Mouse (Mus musculus): ENCODE measurements around the gene Alpk3. TPM values are rescaled to one million over a fixed set of nuclear protein-coding genes. Genes with fewer than 3 reads are reported as not detected.

Alpk3 gene
- total and polyA plus RNA-seq, 3 experiments = under 0.01 to 0.03 TPM; not detected in 1

- H3K4me1 ChIP-seq (ENCODE audit: control insufficient read depth in 1 of 2, insufficient read depth in 2 of 2, low read length in 2 of 2) = no peaks in the 10 kb centered on the region
- no peaks in the 10 kb centered on the region for H3K36me3 ChIP-seq (ENCODE audit: control insufficient read depth in 1 of 2, insufficient read depth in 2 of 2, low read length in 2 of 2)
- peaks cover 2 to 7% of the 10 kb centered on the region in 2 experiments; a peak in 3 of 4 replicates for H3K27me3 ChIP-seq (ENCODE audit: control insufficient read depth in 1 of 2, insufficient read depth in 2 of 2, low read length in 2 of 2)
- H3K9ac ChIP-seq (ENCODE audit: control insufficient read depth, low read depth, low read length, poor library complexity, severe bottlenecking) = no peak overlapping the region
- H3K4me3 ChIP-seq (ENCODE audit: control insufficient read depth in 1 of 2, insufficient read depth in 1 of 2, low read depth in 2 of 2, low read length in 2 of 2) = no peak overlapping the region
- no peak overlapping the region for H3K27ac ChIP-seq (ENCODE audit: control insufficient read depth, low read depth, low read length)
- DNase-seq (ENCODE audit: low read depth, low spot score) = no peak
- no peak for TF ChIP-seq JUND (IDR thresholded peaks at IDR 0.05; ENCODE audit: low read depth, low read length)
- TF ChIP-seq ZMIZ1 (IDR thresholded peaks at IDR 0.05; ENCODE audit: low read depth, low read length) = no peak
- no peak for TF ChIP-seq CTCF (IDR thresholded peaks at IDR 0.05 in 2 of 3, conservative IDR thresholded peaks at IDR 0.05 in 1 of 3; ENCODE audit: control insufficient read depth in 1 of 3, insufficient read depth in 1 of 3, low read depth in 2 of 3, low read length in 3 of 3, poor library complexity in 1 of 3, severe bottlenecking in 1 of 3)
- no peak for TF ChIP-seq POLR2A (IDR thresholded peaks at IDR 0.05; ENCODE audit: control insufficient read depth in 1 of 2, insufficient read depth in 1 of 2, low read depth in 1 of 2, low read length in 2 of 2, poor library complexity in 1 of 2)
- no peak for TF ChIP-seq MAFK (IDR thresholded peaks at IDR 0.05; ENCODE audit: borderline replicate concordance, low read depth, low read length)
- no peak for TF ChIP-seq E2F4 (IDR thresholded peaks at IDR 0.05; ENCODE audit: borderline replicate concordance, low read depth, low read length)
- no peak for TF ChIP-seq TBP (IDR thresholded peaks at IDR 0.05; ENCODE audit: low read depth, low read length)
- TF ChIP-seq BHLHE40 (IDR thresholded peaks at IDR 0.05; ENCODE audit: borderline replicate concordance, low read depth, low read length) = no peak
- no peak for TF ChIP-seq NELFE (IDR thresholded peaks at IDR 0.05; ENCODE audit: low read depth, low read length)
- TF ChIP-seq TCF12 (IDR thresholded peaks at IDR 0.05; ENCODE audit: low read depth, low read length) = no peak
- TF ChIP-seq RAD21 (IDR thresholded peaks at IDR 0.05; ENCODE audit: low read depth, low read length) = no peak
- no peaks in the 10 kb centered on the region for H3K9me3 ChIP-seq (replicated peaks; ENCODE audit: insufficient read depth, low read length)
- H3K79me2 ChIP-seq (ENCODE audit: control insufficient read depth, insufficient read depth, low read length, poor library complexity) = no peaks in the 10 kb centered on the region
Measured at GRCm38 (mm10) chr7:81093420-81093965, 36.1 kb downstream of the Alpk3 start.

DNA sequence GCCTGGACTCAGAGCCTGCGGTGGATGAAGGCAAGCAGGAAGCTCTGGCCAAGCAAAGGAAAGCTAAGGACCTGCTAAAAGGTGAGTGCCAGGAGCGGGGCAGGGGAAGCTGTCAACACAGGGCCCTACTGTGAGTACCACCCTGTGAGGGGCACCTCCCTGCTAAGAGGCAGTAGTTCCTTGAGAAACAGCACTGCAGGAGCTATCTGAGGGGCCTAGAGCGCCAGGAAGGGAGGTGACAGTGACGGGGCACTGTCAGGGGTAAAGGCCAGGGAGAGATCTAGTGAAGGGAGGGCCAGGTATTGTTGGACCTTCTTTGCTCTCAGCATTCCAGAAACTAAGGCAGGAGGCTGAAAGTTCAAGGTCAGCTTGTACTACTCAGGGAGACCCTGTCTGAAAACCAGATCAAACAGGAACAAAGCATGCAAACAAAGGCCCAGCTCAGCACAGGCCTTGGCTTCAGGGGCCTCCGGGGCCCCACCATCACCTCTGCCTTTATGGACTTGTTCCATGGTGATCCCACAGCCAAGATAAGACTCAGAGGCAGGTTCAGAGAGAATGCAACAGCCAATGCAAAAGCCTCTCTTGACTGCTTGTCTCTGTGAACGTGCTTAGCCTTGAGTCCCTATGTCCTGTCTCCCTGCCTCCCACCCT lies 36.8 kb downstream of the Alpk3 start:
- TF ChIP-seq HCFC1 (IDR thresholded peaks at IDR 0.05; ENCODE audit: low read depth, low read length) (no peak), MEF2A (IDR thresholded peaks at IDR 0.05; ENCODE audit: extremely low read depth, insufficient replicate concordance, low read depth, low read length, poor library complexity, severe bottlenecking) (no peak), POLR2A (IDR thresholded peaks at IDR 0.05; ENCODE audit: control insufficient read depth in 1 of 2, insufficient read depth in 1 of 2, low read depth in 1 of 2, low read length in 2 of 2, poor library complexity in 1 of 2) (no peak), MAZ (IDR thresholded peaks at IDR 0.05; ENCODE audit: low read depth, low read length) (no peak), EP300 (IDR thresholded peaks at IDR 0.05; ENCODE audit: low read depth in 1 of 2, low read length in 2 of 2) (no peak), ZC3H11A (IDR thresholded peaks at IDR 0.05; ENCODE audit: low read depth, low read length) (no peak)
- no peaks in the 10 kb centered on the region for H3K36me3 ChIP-seq (ENCODE audit: control insufficient read depth in 1 of 2, insufficient read depth in 2 of 2, low read length in 2 of 2)
- DNase-seq (ENCODE audit: low read depth, low spot score) = no peak
- no peaks in the 10 kb centered on the region for H3K9me3 ChIP-seq (replicated peaks; ENCODE audit: insufficient read depth, low read length)
- no peaks in the 10 kb centered on the region for H3K79me2 ChIP-seq (ENCODE audit: control insufficient read depth, insufficient read depth, low read length, poor library complexity)
- H3K27ac ChIP-seq (ENCODE audit: control insufficient read depth, low read depth, low read length) = no peak overlapping the region
- H3K9ac ChIP-seq (ENCODE audit: control insufficient read depth, low read depth, low read length, poor library complexity, severe bottlenecking) = no peak overlapping the region
- no peaks in the 10 kb centered on the region for H3K4me1 ChIP-seq (ENCODE audit: control insufficient read depth in 1 of 2, insufficient read depth in 2 of 2, low read length in 2 of 2)
- peaks cover 2 to 9% of the 10 kb centered on the region in 2 experiments; a peak in 3 of 4 replicates for H3K27me3 ChIP-seq (ENCODE audit: control insufficient read depth in 1 of 2, insufficient read depth in 2 of 2, low read length in 2 of 2)
- H3K4me3 ChIP-seq (ENCODE audit: control insufficient read depth in 1 of 2, insufficient read depth in 1 of 2, low read depth in 2 of 2, low read length in 2 of 2) = no peak overlapping the region

All from MEL (cell line).